Mouse (Mus musculus) cerebellum, adult 2 months (tissue): ENCODE measurements at regions not wholly inside any gene's neighbourhood (a gene's known extent, or its start where the extent isn't known, plus 50 kb on each side); places are given as distances from the start of the nearest gene placed in this dataset.

ENCODE experiments used
- DNase-seq, 2 experiments: peaks; one replicate each; pipeline ENCODE4 v3.0.0; 2021
- H3K27ac ChIP-seq: fragments of 200-500 bp; 2 replicates; pipeline ENCODE4 v1.5.1; 2012; ENCODE audit warnings: low read length, control low read depth, inconsistent platforms; ENCODE audit not compliant: insufficient read depth
- H3K27me3 ChIP-seq: fragments of 200-500 bp; 2 replicates; pipeline ENCODE4 v1.6.1; 2012; ENCODE audit warnings: inconsistent platforms, mild to moderate bottlenecking, low read length, moderate library complexity; ENCODE audit not compliant: control insufficient read depth, insufficient read depth
- H3K4me1 ChIP-seq: fragments of 200-500 bp; 2 replicates; pipeline ENCODE4 v1.6.1; 2011; ENCODE audit warnings: low read length; ENCODE audit not compliant: control insufficient read depth, insufficient read depth
- H3K4me3 ChIP-seq: fragments of 200-500 bp; replicated peaks from 2 replicates; pipeline ENCODE3; 2011; ENCODE audit warnings: mild to moderate bottlenecking, low read depth, low read length, control low read depth; ENCODE audit not compliant: insufficient read depth
- CTCF ChIP-seq: fragments of 200-500 bp; IDR thresholded peaks from 2 replicates; pipeline ENCODE4 v1.5.1; 2011; ENCODE audit warnings: low read depth, mild to moderate bottlenecking, control low read depth, low read length, moderate library complexity, borderline replicate concordance; ENCODE audit not compliant: insufficient read depth
- POLR2A ChIP-seq: fragments of 200-500 bp; IDR thresholded peaks from 2 replicates; pipeline ENCODE4 v1.6.1; 2011; ENCODE audit warnings: low read length, control low read depth, borderline replicate concordance; ENCODE audit not compliant: insufficient read depth
- WGBS: fragments of 180-500 bp; shearing (Covaris S2); methylation state at CpG from one replicate; pipeline ENCODE4 v1.1.7; 2018; 5-methylcytosine and 5-hydroxymethylcytosine counted together

GRCm38 (mm10) chr5:126893063-126893462 is 348.5 kb upstream of the Tmem132c start:
- TF ChIP-seq POLR2A (no peak), CTCF (no peak)
- Histone ChIP-seq H3K4me3 (no peak overlapping the region), H3K4me1 (no peaks in the 10 kb centered on the region), H3K27me3 (no peaks in the 10 kb centered on the region), H3K27ac (no peak overlapping the region)
- WGBS: 90% methylated on average over 4 of the region's 4 CpGs
- no peak for DNase-seq

GRCm38 (mm10) chr5:126910084-126910483 is 331.5 kb upstream of the Tmem132c start:
- Histone ChIP-seq H3K27me3 (no peaks in the 10 kb centered on the region), H3K4me1 (no peaks in the 10 kb centered on the region), H3K4me3 (no peak overlapping the region), H3K27ac (no peak overlapping the region)
- no peak for TF ChIP-seq CTCF
- no peak for TF ChIP-seq POLR2A
- 84% methylated on average over 2 of the region's 2 CpGs for WGBS
- no peak for DNase-seq

- no peak for TF ChIP-seq CTCF
- TF ChIP-seq POLR2A: no peak
- no peaks in the 10 kb centered on the region for H3K4me1 ChIP-seq
- DNase-seq: no peak
- H3K27me3 ChIP-seq: no peaks in the 10 kb centered on the region
- H3K27ac ChIP-seq: no peak overlapping the region
- 76% methylated on average over 7 of the region's 7 CpGs for WGBS
- H3K4me3 ChIP-seq: no peak overlapping the region
Measured at GRCm38 (mm10) chr5:126917300-126917699, 324.3 kb upstream of the Tmem132c start.

GRCm38 (mm10) chr5:126933466-126933865 is 308.1 kb upstream of the Tmem132c start:
- 53% methylated on average over 2 of the region's 2 CpGs for WGBS
- H3K4me3 ChIP-seq: no peak overlapping the region
- no peak overlapping the region for H3K27ac ChIP-seq
- H3K4me1 ChIP-seq: no peaks in the 10 kb centered on the region
- TF ChIP-seq POLR2A: no peak
- no peak for TF ChIP-seq CTCF
- DNase-seq: no peak
- no peaks in the 10 kb centered on the region for H3K27me3 ChIP-seq

DNA sequence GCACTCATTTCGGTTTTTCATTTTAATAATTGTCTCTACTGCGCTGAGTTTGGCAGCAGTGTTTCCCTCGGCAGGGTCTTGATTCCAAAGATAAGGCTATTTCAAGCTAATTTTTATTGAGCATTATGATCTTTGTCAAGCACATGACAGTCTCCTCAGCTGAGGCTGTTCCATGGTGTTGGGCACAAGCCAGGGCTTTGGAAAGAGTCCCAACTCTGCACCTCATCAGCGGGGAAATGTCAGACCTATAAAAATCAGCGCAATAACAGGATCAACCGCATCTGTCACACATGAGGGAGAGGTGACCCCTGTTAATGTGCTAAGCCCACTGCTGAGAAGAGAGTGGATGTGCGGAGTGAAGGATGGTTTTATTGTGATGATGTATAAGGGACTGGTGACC is 296.7 kb upstream of the Tmem132c start:
- TF ChIP-seq POLR2A (no peak), CTCF (no peak)
- 9% methylated on average over 7 of the region's 7 CpGs for WGBS
- Histone ChIP-seq H3K4me3 (no peak overlapping the region), H3K27ac (no peak overlapping the region), H3K4me1 (no peaks in the 10 kb centered on the region), H3K27me3 (no peaks in the 10 kb centered on the region)
- DNase-seq: peak; percentile 36 to 37

DNA sequence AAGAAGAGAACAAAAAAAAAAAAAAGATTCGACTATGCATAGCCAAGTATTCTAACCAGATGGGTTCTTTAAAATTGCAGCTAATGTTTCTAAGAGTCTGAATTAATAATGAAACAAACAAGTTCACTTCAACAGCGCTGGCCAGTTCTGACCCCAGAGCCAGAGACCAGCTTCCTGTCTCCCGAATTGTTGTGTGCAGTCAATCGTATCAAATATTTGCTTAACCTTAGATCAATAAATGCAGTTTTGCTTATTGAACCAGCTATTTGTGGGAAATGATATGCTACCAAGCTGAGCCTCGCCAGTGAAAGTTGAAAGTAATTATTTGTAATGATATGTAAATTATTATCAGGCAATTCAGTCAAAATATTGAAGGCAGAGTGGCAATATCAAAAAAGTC is 287.4 kb upstream of the Tmem132c start:
- H3K27ac ChIP-seq: no peak overlapping the region
- no peak for TF ChIP-seq CTCF
- no peak for TF ChIP-seq POLR2A
- H3K27me3 ChIP-seq: no peaks in the 10 kb centered on the region
- 66% methylated on average over 5 of the region's 5 CpGs for WGBS
- H3K4me3 ChIP-seq: no peak overlapping the region
- no peaks in the 10 kb centered on the region for H3K4me1 ChIP-seq
- DNase-seq: no peak

- 93% methylated on average over 6 of the region's 6 CpGs for WGBS
- TF ChIP-seq POLR2A: no peak
- no peak for TF ChIP-seq CTCF
- no peak for DNase-seq
- H3K4me1 ChIP-seq: no peaks in the 10 kb centered on the region
- H3K27ac ChIP-seq: no peak overlapping the region
- no peak overlapping the region for H3K4me3 ChIP-seq
- H3K27me3 ChIP-seq: no peaks in the 10 kb centered on the region
Measured at GRCm38 (mm10) chr5:126954634-126955033, 287.0 kb upstream of the Tmem132c start.

DNA sequence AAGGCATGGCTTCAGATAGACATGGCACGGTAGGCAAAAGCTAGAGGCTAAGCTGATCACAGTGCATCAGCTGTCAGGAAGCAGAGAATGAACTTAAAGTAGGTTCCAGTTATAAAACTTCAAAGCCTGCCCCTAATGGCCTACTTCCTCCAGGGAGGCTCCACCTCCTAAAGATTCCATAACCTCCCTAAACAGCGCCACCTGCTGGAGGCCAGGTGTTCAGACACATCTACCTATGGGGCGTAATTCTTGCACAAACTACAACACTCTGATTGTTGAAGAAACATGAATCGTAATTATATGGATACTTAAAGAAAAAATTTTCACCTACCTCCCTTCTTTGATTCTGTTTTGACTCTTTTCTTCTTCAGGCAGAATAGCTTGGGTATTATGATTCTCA is 277.0 kb upstream of the Tmem132c start:
- no peak overlapping the region for H3K27ac ChIP-seq
- H3K4me1 ChIP-seq: no peaks in the 10 kb centered on the region
- H3K4me3 ChIP-seq: no peak overlapping the region
- WGBS: 91% methylated on average over 4 of the region's 4 CpGs
- H3K27me3 ChIP-seq: no peaks in the 10 kb centered on the region; the same call in 1 of the 2 replicates
- DNase-seq: no peak
- no peak for TF ChIP-seq POLR2A
- TF ChIP-seq CTCF: no peak
